ENCODE assay signal across 21 mouse cellular contexts in genomic region chr11:95622426-95622825, GRCm38 (mm10). TPM values are rescaled to one million over a fixed set of nuclear protein-coding genes. Genes with fewer than 3 reads are reported as not detected.
A peak's percentile ranks its signal among the peaks of the same experiment; 100 is the strongest.
DNase-seq lines count a peak whose midpoint lies in the region; ATAC-seq and TF ChIP-seq lines count a peak whose summit lies in the region.
"Had no signal": no experiment of that assay in that cellular context is flagged by ENCODE, and none has a peak within 500 bp of the region (broad histone marks: within the 10 kb centered on the region; RNA-seq: fewer than 3 reads in every experiment).

No protein-coding gene starts in this region.

- 35% methylated on average over 8 of the region's 8 CpGs for WGBS in heart, embryonic 12.5 days
- 31% methylated on average over 8 of the region's 8 CpGs for WGBS in lung, embryonic 14.5 days
- 49% methylated on average over 6 of the region's 8 CpGs for WGBS in lung, postnatal 0 days
- WGBS in limb, embryonic 12.5 days = 5% methylated on average over 8 of the region's 8 CpGs

- H3K36me3 ChIP-seq in heart, embryonic 12.5 days = no peaks in the 10 kb centered on the region
- H3K36me3 ChIP-seq in lung, embryonic 14.5 days (ENCODE audit: insufficient read depth) = no peaks in the 10 kb centered on the region
- no peaks in the 10 kb centered on the region for H3K36me3 ChIP-seq in lung, postnatal 0 days (ENCODE audit: insufficient read depth, low read length)
- H3K36me3 ChIP-seq in limb, embryonic 12.5 days = no peaks in the 10 kb centered on the region
- H3K36me3 ChIP-seq: hindbrain, embryonic 15.5 days had no signal

- H3K27ac ChIP-seq in heart, embryonic 12.5 days (ENCODE audit: poor library complexity, severe bottlenecking) = no peak overlapping the region
- no peak overlapping the region for H3K27ac ChIP-seq in lung, embryonic 14.5 days (ENCODE audit: low read depth)
- no peak overlapping the region for H3K27ac ChIP-seq in lung, postnatal 0 days (ENCODE audit: low read length)
- peak overlapping the region; percentile 50 for H3K27ac ChIP-seq in limb, embryonic 12.5 days
- H3K27ac ChIP-seq: hindbrain, embryonic 15.5 days had no signal

- intact Hi-C loops in left cerebral cortex, postnatal 36 days (cut with DNase I) = no loop called here

- no peaks in the 10 kb centered on the region for H3K9me3 ChIP-seq in heart, embryonic 12.5 days (replicated peaks)
- H3K9me3 ChIP-seq in lung, embryonic 14.5 days (ENCODE audit: low read depth, low read length) = no peaks in the 10 kb centered on the region
- no peaks in the 10 kb centered on the region for H3K9me3 ChIP-seq in lung, postnatal 0 days (ENCODE audit: low read length)
- H3K9me3 ChIP-seq in limb, embryonic 12.5 days = no peaks in the 10 kb centered on the region
- H3K9me3 ChIP-seq: hindbrain, embryonic 15.5 days; megakaryocyte, embryonic 14.5 days had no signal

- H3K4me1 ChIP-seq in heart, embryonic 12.5 days (replicated peaks) = peaks cover 5% of the 10 kb centered on the region
- H3K4me1 ChIP-seq in lung, embryonic 14.5 days (ENCODE audit: insufficient read depth) = peaks cover 19% of the 10 kb centered on the region; the same call in 1 of the 2 replicates
- H3K4me1 ChIP-seq in lung, postnatal 0 days (ENCODE audit: insufficient read depth, low read depth, low read length) = no peaks in the 10 kb centered on the region
- H3K4me1 ChIP-seq in limb, embryonic 12.5 days (replicated peaks) = peaks cover 49% of the 10 kb centered on the region
- H3K4me1 ChIP-seq: megakaryocyte, embryonic 14.5 days had no signal

- peak; percentile 63 for DNase-seq in heart, adult 11 months
- peak; percentile 52 for DNase-seq in lung, embryonic 14.5 days
- no peak for DNase-seq in lung, postnatal 0 days (ENCODE audit: low spot score)
- peak; percentile 85 for DNase-seq in ZHBTc4 (ENCODE audit: low read depth, low spot score)
- no peak for DNase-seq in ovary, postnatal 36 days (ENCODE audit: low spot score)
- no peak for DNase-seq in left cerebral cortex, postnatal 36 days (ENCODE audit: low spot score in 2 of 2)
- DNase-seq: adrenal gland, postnatal 14 days; cerebellum, adult 9-11 months; gastrocnemius, postnatal 10 days; heart, postnatal 36 days; kidney, adult 11 months; liver; liver, postnatal 0 days; spleen, adult 18-20 months; thymus, postnatal 25 days had no signal

- H3K4me3 ChIP-seq in heart, embryonic 12.5 days = no peak overlapping the region
- H3K4me3 ChIP-seq in lung, embryonic 14.5 days (ENCODE audit: low read depth, low read length) = no peak overlapping the region
- H3K4me3 ChIP-seq in lung, postnatal 0 days (ENCODE audit: low read depth, low read length) = no peak overlapping the region
- no peak overlapping the region for H3K4me3 ChIP-seq in limb, embryonic 12.5 days (replicated peaks)
- H3K4me3 ChIP-seq: hindbrain, embryonic 15.5 days; megakaryocyte, embryonic 14.5 days had no signal

- peaks cover 52% of the 10 kb centered on the region for H3K27me3 ChIP-seq in heart, embryonic 12.5 days (replicated peaks)
- no peaks in the 10 kb centered on the region for H3K27me3 ChIP-seq in lung, embryonic 14.5 days (ENCODE audit: insufficient read depth, low read length)
- 0 out of 2 replicates have a peak, but pooled peaks cover 3% of the 10 kb centered on the region for H3K27me3 ChIP-seq in lung, postnatal 0 days (replicated peaks; ENCODE audit: insufficient read depth, low read length)
- peaks cover 23% of the 10 kb centered on the region; the same call in 1 of the 2 replicates for H3K27me3 ChIP-seq in limb, embryonic 12.5 days

- H3K4me2 ChIP-seq in heart, embryonic 12.5 days = no peak overlapping the region
- no peak overlapping the region for H3K4me2 ChIP-seq in lung, embryonic 14.5 days
- H3K4me2 ChIP-seq in lung, postnatal 0 days (replicated peaks; ENCODE audit: low read depth, low read length) = no peak overlapping the region
- H3K4me2 ChIP-seq in limb, embryonic 12.5 days = peak overlapping the region; percentile 24
- H3K4me2 ChIP-seq: heart, embryonic 11.5 days; hindbrain, embryonic 15.5 days had no signal

- H3K9ac ChIP-seq in heart, embryonic 12.5 days = no peak overlapping the region
- H3K9ac ChIP-seq in lung, embryonic 14.5 days = no peak overlapping the region
- no peak overlapping the region for H3K9ac ChIP-seq in lung, postnatal 0 days (replicated peaks; ENCODE audit: low read depth)
- peak overlapping the region; percentile 18; the same call in 1 of the 2 replicates for H3K9ac ChIP-seq in limb, embryonic 12.5 days (replicated peaks)
- H3K9ac ChIP-seq: hindbrain, embryonic 15.5 days; liver, postnatal 0 days had no signal

- TF ChIP-seq EP300 in lung, postnatal 0 days (IDR thresholded peaks at IDR 0.05) = no peak

- no peak for TF ChIP-seq CTCF in lung, embryonic 14.5 days (IDR thresholded peaks at IDR 0.05; ENCODE audit: low read depth)
- no peak for TF ChIP-seq CTCF in lung, postnatal 0 days (IDR thresholded peaks at IDR 0.05)

- ATAC-seq in heart, embryonic 12.5 days (ENCODE audit: insufficient number of reproducible peaks, low FRiP score) = no peak
- no peak for ATAC-seq in lung, embryonic 14.5 days (ENCODE audit: insufficient read depth)
- no peak for ATAC-seq in lung, postnatal 0 days
- ATAC-seq in limb, embryonic 12.5 days (ENCODE audit: insufficient number of reproducible peaks, insufficient read depth, low FRiP score, low TSS enrichment, low read depth) = no peak
- ATAC-seq: activated CD4-positive, CD25-positive, alpha-beta regulatory T cell, adult 4 months; liver, postnatal 0 days had no signal

RNA-seq across cellular contexts. Expression of gene Ngfr, which starts 34.9 kb away (rescaled TPM):
- polyA plus RNA-seq in heart, embryonic 12.5 days (2016; fragmentation: Nextera tagmentation; extraction: Ambion mirVana) = 3.9 and 5.0 TPM in 2 replicates
- 5.0 and 5.9 TPM in 2 replicates for polyA plus RNA-seq in lung, embryonic 14.5 days (2014; fragmentation: Nextera tagmentation; extraction: Ambion mirVana)
- polyA plus RNA-seq in lung, postnatal 0 days (2015; fragmentation: Nextera tagmentation; extraction: Ambion mirVana) = 0.43 and 0.50 TPM in 2 replicates
- polyA plus RNA-seq in limb, embryonic 12.5 days (2016; fragmentation: Nextera tagmentation; extraction: Ambion mirVana) = 24.3 and 26.7 TPM in 2 replicates
- total RNA-seq in left cerebral cortex, postnatal 36 days (2021) = 1 to 10 TPM in 1 of 2 experiments, under 1 TPM in 1; 0.74 to 1.7 TPM
- polyA plus RNA-seq: activated CD4-positive, CD25-positive, alpha-beta regulatory T cell, adult 4 months had no signal

RNA-seq across cellular contexts. Expression of gene Phb, which starts 44.3 kb away (rescaled TPM):
- polyA plus RNA-seq in heart, embryonic 12.5 days (2016; fragmentation: Nextera tagmentation; extraction: Ambion mirVana) = 260 and 286 TPM in 2 replicates
- 220 and 252 TPM in 2 replicates for polyA plus RNA-seq in lung, embryonic 14.5 days (2014; fragmentation: Nextera tagmentation; extraction: Ambion mirVana)
- 94.7 and 95.1 TPM in 2 replicates for polyA plus RNA-seq in lung, postnatal 0 days (2015; fragmentation: Nextera tagmentation; extraction: Ambion mirVana)
- 231 TPM in 2 replicates for polyA plus RNA-seq in limb, embryonic 12.5 days (2016; fragmentation: Nextera tagmentation; extraction: Ambion mirVana)
- total RNA-seq in left cerebral cortex, postnatal 36 days (2021) = 10 to 100 TPM; 67.1 to 85.8 TPM

Comparison
In these comparisons a context has a peak if more than half of its experiments do, and no peak if none do; other contexts are left out.
1. DNase-seq: peak in heart, adult 11 months (single experiment), lung, embryonic 14.5 days (single experiment) and ZHBTc4 (single experiment); none in lung, postnatal 0 days (single experiment), ovary, postnatal 36 days (single experiment) and left cerebral cortex, postnatal 36 days (0 of 2).